Mouse (Mus musculus) T-cell, adult 66 days (primary cell): ENCODE data around the gene Tcl1b1. TPM values are rescaled to one million over a fixed set of nuclear protein-coding genes. Genes with fewer than 3 reads are reported as not detected.

Source experiments
- total RNA-seq, 2 experiments: library from RNA; stranded (reverse); gene quantifications; 3 replicates in 1 of 2; 4 replicates in 1 of 2; pipeline ENCODE4 v1.2.4; 2023

Gene Tcl1b1
- not detected for total RNA-seq

DNA sequence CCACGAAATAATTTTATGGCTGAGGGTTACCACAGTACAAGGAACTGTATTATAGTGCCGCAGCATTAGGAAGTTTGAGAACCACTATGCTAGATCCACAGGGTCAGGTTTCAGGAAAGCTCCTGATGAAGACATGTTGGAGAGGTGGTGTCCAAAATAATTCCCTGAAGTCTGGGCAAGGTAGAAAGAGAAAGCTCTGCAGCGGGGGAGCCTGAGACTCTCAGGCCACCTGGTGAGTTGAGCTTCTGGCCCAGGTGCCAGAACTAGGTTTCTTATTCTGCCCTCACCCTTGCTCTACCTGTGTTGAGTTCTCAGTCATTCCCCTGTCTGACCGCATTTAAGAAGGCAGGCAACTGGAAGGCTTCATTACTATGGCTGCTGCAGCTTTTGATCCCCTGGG is at the start of gene Tcl1b1:
Gene Tcl1b1 (plus strand): TSS at position 301 of the 400 bp plus-strand sequence.

DNA sequence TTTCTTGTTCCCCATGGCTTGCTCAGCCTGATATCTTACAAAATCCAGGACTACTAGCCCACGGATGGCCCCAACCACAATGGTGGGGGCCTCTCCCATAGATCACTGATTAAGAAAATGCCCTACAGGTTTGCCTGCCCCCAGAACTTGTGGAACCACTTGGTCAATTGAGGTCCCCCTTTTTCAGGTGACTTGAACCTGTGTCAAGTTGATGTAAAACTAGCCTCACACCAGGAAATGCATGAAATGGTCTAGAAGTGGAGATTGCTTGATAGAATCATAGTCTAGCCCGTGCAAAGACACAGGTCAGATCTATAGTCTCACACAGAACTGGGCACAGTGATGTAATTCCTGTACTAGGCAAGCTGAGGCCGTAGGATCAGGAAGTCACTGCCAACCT is 13.8 kb upstream of the Tcl1b1 start, which contains the start of gene Tcl1b2:
Gene Tcl1b2 (plus strand): TSS at position 301 of the 400 bp plus-strand sequence.

GRCm38 (mm10) chr12:105176044-105176443 is 16.6 kb downstream of the Tcl1b1 start, which contains the start of gene Tcl1b5:
Gene Tcl1b5, plus strand, starts transcription at chr12:105176344.

GRCm38 (mm10) chr12:105190743-105191142 is 31.3 kb downstream of the Tcl1b1 start, which contains the start of gene Tcl1b3:
Gene Tcl1b3, plus strand, starts transcription at chr12:105191043.

GRCm38 (mm10) chr12:105201657-105202056 is 42.2 kb downstream of the Tcl1b1 start, which contains the start of gene Tcl1b4:
Gene Tcl1b4, plus strand, starts transcription at chr12:105201957.

Other genes with a start within 250 kb of the Tcl1b1 start
- gene Syne3, start 149.9 kb upstream of the Tcl1b1 start, total RNA-seq, result 10 to 100 TPM in 1 of 2 experiments, 1 to 10 TPM in 1; 8.9 to 10.7 TPM
- 10 to 100 TPM; 28.3 to 31.8 TPM for gene Glrx5, start 127.0 kb upstream of the Tcl1b1 start, total RNA-seq
- not detected for gene Tcl1b2, start 13.7 kb upstream of the Tcl1b1 start, total RNA-seq
- not detected for gene Tcl1b5, start 16.7 kb downstream of the Tcl1b1 start, total RNA-seq
- not detected for gene Tcl1b3, start 31.4 kb downstream of the Tcl1b1 start, total RNA-seq
- gene Tcl1b4, start 42.3 kb downstream of the Tcl1b1 start, total RNA-seq, result not detected
- gene Tcl1, start 63.1 kb downstream of the Tcl1b1 start, total RNA-seq, result not detected
- gene Tunar, start 174.2 kb downstream of the Tcl1b1 start, total RNA-seq, result not detected